Mouse (Mus musculus) right cerebral cortex, postnatal 36 days (tissue): Measurements from ENCODE around the gene Inhbb.

Source experiments
- DNase-seq, 2 experiments: peaks; one replicate each; pipeline ENCODE4 v3.0.0; 2022; ENCODE audit warnings: low spot score in 2 of 2, mixed read lengths in 1 of 2

The Inhbb gene

DNA sequence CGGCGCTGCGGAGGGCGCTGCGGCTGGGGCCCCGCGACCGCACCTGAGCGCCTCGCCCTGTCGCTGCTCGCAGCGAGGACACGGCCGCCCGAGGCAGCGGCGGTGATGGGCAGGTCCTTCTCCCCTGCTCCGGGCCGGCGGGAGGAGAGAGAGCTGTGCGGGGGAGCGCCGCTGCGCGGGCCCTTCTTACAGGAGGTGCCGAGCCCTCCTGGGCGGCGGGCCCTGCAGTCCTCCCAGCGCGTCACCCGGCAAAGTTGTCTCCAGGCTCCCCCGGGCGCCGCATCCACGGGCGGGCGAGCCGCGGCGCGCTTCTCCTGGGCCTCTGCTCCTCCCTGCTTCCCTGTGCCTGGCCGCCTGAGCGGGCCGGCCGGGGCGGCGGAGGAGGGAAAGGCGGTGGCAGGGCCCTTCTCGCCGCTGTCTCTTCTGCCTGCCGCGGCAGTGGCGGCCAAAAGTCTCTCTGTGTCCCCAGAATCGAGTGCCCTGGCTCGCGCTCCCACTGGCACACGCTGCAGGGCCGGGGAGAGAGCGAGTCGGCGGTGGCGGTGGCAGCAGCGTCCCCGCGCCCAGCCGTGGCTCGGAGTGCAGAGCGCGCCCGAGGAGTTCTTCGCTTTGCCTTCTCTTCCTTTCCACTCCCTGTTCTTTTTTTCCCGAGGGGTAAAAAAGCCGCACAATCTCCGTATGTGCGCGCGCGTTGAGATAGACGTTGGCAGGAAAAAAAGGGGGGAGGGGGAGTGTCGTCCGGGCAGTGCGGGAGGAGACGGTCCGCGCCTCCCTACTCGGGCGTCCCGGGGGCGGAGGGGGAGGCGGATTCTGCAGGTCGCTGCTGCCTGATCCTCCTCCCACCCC is at the start of gene Inhbb:
Gene Inhbb, minus strand, starts transcription at position 673 of the 846 bp plus-strand sequence.
- DNase-seq, result no peak

- DNase-seq, result no peak
These were observed 41.3 kb upstream of the Inhbb start for GRCm38 (mm10) chr1:119463386-119463785.

GRCm38 (mm10) chr1:119460062-119460461 is 38.0 kb upstream of the Inhbb start:
- no peak for DNase-seq

GRCm38 (mm10) chr1:119457993-119458605 is 36.1 kb upstream of the Inhbb start:
- peak; percentile 44 to 49 for DNase-seq

DNA sequence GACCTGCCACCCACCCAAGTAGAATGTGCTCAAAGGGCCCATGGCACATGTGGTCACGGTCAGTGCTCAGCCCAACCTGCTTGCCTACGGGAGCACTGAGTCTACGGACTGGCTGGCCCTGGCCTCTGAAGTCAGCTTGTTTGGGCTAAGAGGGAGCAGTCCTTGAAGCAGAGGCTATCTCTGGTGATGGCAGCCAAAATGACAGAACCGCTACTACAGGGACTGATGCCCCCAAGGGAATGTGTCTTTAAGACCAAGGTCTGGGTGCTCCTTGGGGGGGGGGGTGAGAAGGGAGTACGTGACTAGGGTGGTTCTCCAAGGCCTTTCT is 35.4 kb upstream of the Inhbb start:
- DNase-seq, result no peak

DNA sequence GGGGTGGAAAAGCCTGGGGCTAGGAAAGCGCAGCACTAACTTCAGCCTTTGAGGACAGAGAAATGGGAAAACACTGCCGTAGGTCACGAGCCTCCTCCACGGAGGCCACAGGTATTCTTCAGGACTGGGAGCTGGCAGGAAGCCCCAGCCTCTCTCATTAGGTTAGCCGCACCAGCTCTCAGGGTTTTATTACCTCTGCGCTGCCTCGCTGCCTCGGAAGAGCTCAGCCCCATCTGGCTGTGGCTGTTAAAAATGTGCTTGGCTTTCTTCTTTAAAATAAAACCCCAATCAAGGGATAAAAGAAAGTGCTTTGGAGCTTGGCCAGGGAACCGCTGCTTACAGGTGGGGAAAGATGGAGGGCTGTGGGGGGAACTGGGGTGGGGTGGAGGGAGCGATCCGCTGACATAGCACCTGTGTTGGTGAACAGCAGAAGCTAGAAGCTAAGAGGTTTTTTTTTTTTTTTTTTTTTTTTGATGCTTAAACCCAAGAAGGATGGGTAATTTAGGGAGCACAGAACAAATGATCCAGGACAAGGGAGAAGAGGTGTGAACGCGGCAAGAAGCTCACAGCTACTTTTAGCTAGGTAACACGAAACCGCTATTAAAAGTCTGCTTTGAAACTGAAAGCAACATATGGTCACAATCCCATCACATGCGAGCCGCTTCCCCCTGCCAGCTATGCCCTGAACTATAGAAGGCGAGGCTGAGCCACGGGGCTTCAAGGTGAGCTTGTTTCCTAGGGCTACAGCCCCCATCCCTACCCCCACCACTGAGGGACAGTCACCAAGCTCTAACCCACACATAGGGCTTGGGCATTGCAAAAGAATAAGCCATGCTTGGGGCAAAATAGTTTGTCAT is 34.9 kb upstream of the Inhbb start:
- no peak for DNase-seq

DNA sequence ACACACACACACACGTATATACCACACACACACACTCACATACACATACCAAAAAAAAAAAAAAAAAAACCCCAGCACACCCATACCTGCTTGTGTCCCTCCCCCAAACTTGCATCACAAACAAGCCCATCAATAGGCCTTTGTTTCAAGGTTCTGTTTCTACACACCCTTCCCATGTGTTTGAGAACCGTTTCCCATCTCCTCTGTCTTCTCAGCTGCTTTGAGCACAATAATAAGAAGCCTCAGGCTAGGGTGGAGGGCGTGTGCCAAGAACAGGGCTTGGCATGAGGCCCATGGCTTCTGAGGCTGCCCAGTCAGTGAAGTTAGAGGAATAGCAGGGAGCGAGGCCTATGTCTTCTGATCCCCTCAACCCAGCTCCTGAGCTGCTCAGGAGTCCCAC is 31.7 kb upstream of the Inhbb start:
- DNase-seq, result no peak

DNA sequence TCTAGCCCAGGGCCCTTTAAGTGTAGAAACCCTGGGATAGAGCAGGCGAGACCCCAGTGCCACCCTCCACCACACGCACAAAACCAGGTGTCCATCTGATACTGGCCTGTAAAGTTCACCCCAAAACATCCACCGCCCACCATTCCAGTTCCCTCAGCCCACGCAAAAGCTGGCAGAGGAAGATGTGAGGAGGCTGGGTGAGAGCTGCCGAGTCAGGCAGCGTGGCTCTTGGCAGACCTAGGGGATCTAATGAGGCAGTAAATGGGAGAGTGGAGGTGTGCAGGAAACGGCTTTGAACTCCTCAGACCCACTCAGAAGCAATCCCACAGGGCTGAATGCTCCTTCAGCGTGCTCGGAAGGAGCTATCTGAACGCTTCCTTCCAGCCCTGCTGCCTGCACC is 29.4 kb upstream of the Inhbb start:
- peak in 1 of 2 experiments; percentile 30 for DNase-seq

GRCm38 (mm10) chr1:119450651-119451345 is 28.8 kb upstream of the Inhbb start:
- DNase-seq, result no peak

- DNase-seq, result no peak
These were observed 24.8 kb upstream of the Inhbb start for GRCm38 (mm10) chr1:119446753-119447283.

GRCm38 (mm10) chr1:119443591-119444350 is 21.7 kb upstream of the Inhbb start:
- DNase-seq, result no peak

- DNase-seq, result no peak
These were observed 20.9 kb upstream of the Inhbb start for GRCm38 (mm10) chr1:119442901-119443300.

GRCm38 (mm10) chr1:119438105-119438637 is 16.1 kb upstream of the Inhbb start:
- DNase-seq, result no peak

- no peak for DNase-seq
These were observed 15.4 kb upstream of the Inhbb start for GRCm38 (mm10) chr1:119437401-119437800.

DNA sequence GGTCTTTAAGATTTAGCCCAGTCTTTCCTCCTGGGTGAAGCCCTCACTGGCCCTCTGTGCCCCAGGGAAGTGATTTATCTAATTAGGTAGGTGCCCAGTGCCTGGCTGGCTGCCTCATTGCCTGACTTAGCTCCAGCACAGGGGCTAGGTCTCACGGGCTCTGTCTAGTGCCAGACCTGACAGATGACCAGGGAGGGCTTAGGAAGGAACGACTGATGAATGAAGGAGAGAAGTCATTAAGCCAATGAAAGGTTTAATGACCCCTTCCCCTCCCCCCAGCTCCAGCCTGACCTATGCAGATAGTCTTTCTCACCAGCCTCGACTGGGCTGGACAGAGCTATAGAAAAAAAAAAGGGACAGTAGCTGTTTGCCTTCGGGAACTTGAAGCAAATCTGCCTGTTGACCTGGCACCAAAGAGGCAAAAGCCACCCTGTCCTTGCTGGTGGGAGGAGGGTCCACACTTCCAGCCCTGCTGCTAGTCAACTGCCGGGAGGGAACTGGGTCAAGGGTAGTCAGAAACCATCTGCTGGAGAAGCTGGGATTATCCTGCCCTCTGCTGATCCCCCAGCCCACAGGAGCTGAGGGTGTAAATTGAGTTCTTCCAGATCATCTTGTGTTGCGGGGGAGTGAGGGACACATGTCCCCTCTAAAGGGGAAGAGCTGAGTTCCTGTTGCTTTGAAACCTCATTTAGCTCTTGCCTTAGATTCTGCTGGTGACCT is 2.3 kb upstream of the Inhbb start:
- DNase-seq, result no peak

GRCm38 (mm10) chr1:119423510-119423909 is 1.5 kb upstream of the Inhbb start:
- no peak for DNase-seq

DNA sequence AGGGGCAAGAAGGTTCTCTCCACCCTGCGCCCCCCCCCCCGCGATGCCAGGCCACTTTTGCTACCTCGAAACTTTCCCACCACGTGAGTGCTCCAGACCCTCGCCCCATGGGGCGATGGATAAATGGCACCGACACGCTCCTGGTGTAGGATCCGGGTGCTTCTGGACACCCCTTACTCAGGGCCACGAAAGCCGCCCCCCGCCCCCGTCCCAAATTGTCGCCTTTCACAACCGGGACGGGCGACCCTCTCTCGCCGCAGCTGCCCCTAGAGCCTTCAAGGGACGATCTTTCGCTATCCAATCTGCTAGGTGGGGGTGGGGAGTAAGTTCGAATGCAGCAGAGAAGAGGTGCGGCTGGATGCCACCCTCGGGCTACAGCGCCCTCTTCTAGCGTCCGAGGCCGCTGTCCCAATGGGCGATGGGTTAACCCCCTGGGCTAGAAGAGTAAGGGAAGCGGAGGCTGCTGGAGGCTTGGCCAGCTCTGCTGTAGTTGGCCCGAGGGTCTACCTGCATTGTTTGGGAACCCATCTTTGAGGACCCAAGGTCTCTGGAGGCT is 490 bp upstream of the Inhbb start:
- DNase-seq, result no peak

DNA sequence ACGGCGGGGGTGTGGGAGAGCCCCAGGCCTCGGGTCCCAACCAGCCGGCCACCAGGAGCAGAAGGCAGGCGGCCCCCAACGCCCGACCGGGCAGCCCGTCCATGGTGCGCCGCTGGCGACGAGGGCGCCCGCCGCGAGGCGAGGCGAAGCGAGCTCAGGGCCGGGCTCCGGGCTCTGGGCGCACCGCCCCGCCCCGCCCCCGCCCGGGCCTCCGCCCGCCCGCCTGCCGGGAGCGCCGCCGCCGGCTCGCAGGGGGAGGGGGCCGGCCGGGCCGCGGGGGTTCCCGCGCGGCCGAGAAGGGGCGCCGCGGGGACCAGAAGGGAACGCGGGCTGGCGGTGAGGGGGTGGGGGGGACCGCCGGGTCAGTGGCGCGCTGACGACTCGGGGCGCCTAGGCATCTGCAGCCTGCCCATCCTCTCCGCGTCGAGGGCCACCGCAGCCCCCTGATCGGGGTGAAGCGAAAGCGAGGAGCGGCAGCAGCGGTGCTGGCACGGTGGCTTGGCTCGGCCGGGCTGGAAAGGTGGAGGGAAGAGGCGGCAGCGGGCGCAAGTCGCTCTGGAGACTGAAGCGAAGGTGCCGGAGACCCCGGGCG is 968 bp downstream of the Inhbb start:
- no peak for DNase-seq
